Comparison of ENCODE assay signal across 8 mouse cellular contexts in the genomic region with DNA sequence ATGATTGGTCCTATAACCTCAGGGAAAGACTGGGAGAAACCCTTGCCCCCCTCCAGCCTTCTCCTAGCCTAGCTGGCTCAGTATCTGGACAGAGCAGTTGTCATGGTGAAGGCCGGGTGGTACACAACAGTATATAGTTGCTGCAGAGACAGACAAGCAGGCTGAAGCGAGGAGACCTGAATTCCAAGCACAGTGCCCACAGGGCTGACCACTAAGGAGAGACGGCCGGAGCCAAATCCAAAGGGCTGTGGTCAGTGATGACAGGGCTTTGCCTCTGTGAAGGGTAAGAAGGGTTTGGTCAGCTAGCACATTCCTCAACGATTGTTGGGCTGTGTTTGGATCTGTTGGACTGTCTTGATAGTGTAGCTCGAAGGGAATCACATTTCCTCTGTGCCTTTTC. TPM values are rescaled to one million over a fixed set of nuclear protein-coding genes. Genes with fewer than 3 reads are reported as not detected.
DNase-seq lines count a peak whose midpoint lies in the region; ATAC-seq and TF ChIP-seq lines count a peak whose summit lies in the region.

No protein-coding gene starts in this region.

- peak overlapping the region; percentile 17 for H3K9ac ChIP-seq in heart, adult 2 months (ENCODE audit: low read depth, low read length)
- H3K9ac ChIP-seq in limb, embryonic 14.5 days (ENCODE audit: low read depth, low read length, severe bottlenecking), result no peak overlapping the region

- H3K9me3 ChIP-seq in limb, embryonic 14.5 days (ENCODE audit: control insufficient read depth, low read length), result no peaks in the 10 kb centered on the region

- H3K27ac ChIP-seq in heart, adult 2 months, result peak overlapping the region; percentile 93
- peak overlapping the region; percentile 38; the same call in 1 of the 2 replicates for H3K27ac ChIP-seq in thymus, adult 2 months (ENCODE audit: control insufficient read depth, insufficient read depth, low read length)
- H3K27ac ChIP-seq in limb, embryonic 14.5 days (replicated peaks; ENCODE audit: low read depth, low read length), result peak overlapping the region; percentile 70

- peaks cover 2% of the 10 kb centered on the region; the same call in 1 of the 2 replicates for H3K79me2 ChIP-seq in heart, adult 2 months (replicated peaks; ENCODE audit: control insufficient read depth, insufficient read depth, low read length)

- intact Hi-C loops in heart, adult 2 months (cut with DNase I), result loop anchor here (1.0 to 5.0 kb wide), 4 partner anchors 34 to 174 kb away; partner anchors contain the start of gene Stk40
- intact Hi-C loops in heart, postnatal 25 days (cut with DNase I), result loop anchor here (1.0 to 5.0 kb wide), 2 partner anchors 80 to 164 kb away; partner anchors contain the start of gene Lsm10

- peak overlapping the region; percentile 35; the same call in 1 of the 2 replicates for H3K4me3 ChIP-seq in heart, adult 2 months
- H3K4me3 ChIP-seq in thymus, adult 2 months (ENCODE audit: control insufficient read depth, insufficient read depth, low read length), result no peak overlapping the region
- H3K4me3 ChIP-seq in limb, embryonic 14.5 days (replicated peaks; ENCODE audit: low read length), result no peak overlapping the region

- WGBS in heart, adult 2 months, result 21% methylated on average over 6 of the region's 6 CpGs
- 77% methylated on average over 6 of the region's 6 CpGs for WGBS in thymus, adult 2 months
- 70% methylated on average over 6 of the region's 6 CpGs for WGBS in limb, embryonic 14.5 days

- no peak for ATAC-seq in limb, embryonic 14.5 days (ENCODE audit: low FRiP score, low read depth)

- TF ChIP-seq POLR2A in heart, adult 2 months (IDR thresholded peaks at IDR 0.05; ENCODE audit: insufficient read depth, low read depth, low read length), result no peak
- TF ChIP-seq POLR2A in thymus, adult 2 months (IDR thresholded peaks at IDR 0.05; ENCODE audit: control insufficient read depth, extremely low read depth, insufficient read depth, low read length, poor library complexity), result no peak
- no peak for TF ChIP-seq POLR2A in limb, embryonic 14.5 days (IDR thresholded peaks at IDR 0.05; ENCODE audit: borderline replicate concordance, extremely low read depth, insufficient read depth, insufficient read length)

- peaks cover 31% of the 10 kb centered on the region for H3K4me1 ChIP-seq in heart, adult 2 months (ENCODE audit: control insufficient read depth, insufficient read depth, low read length)
- peaks cover 38% of the 10 kb centered on the region for H3K4me1 ChIP-seq in thymus, adult 2 months (replicated peaks; ENCODE audit: control insufficient read depth, insufficient read depth, low read length)
- H3K4me1 ChIP-seq in limb, embryonic 14.5 days (ENCODE audit: control insufficient read depth, insufficient read depth, low read length), result peaks cover 46% of the 10 kb centered on the region

- no peak for TF ChIP-seq CTCF in heart, adult 2 months (IDR thresholded peaks at IDR 0.05)
- TF ChIP-seq CTCF in thymus, adult 2 months (IDR thresholded peaks at IDR 0.05; ENCODE audit: borderline replicate concordance, control insufficient read depth, extremely low read depth, insufficient read depth, low read length, poor library complexity), result no peak

- DNase-seq in heart, adult 2 months, result no peak
- DNase-seq in heart, postnatal 25 days (ENCODE audit: low spot score), result no peak
- DNase-seq in thymus, adult 2 months, result no peak
- no peak for DNase-seq in thymus, postnatal 10 days (ENCODE audit: low spot score in 2 of 2)
- no peak for DNase-seq in limb, embryonic 14.5 days (ENCODE audit: low spot score)
- DNase-seq in urinary bladder, postnatal 36 days (ENCODE audit: low spot score in 2 of 2), result no peak
- DNase-seq in urinary bladder, postnatal 4 days (ENCODE audit: low spot score in 2 of 2), result no peak
- no peak for DNase-seq in cerebellum, postnatal 10 days

- peaks cover 5% of the 10 kb centered on the region; the same call in 1 of the 2 replicates for H3K36me3 ChIP-seq in heart, adult 2 months (ENCODE audit: control insufficient read depth, insufficient read depth, low read length)
- H3K36me3 ChIP-seq in thymus, adult 2 months (ENCODE audit: control insufficient read depth, insufficient read depth, low read length), result no peaks in the 10 kb centered on the region
- H3K36me3 ChIP-seq in limb, embryonic 14.5 days (ENCODE audit: control insufficient read depth, insufficient read depth, low read length), result peaks cover 3% of the 10 kb centered on the region; the same call in 1 of the 2 replicates

- no peaks in the 10 kb centered on the region for H3K27me3 ChIP-seq in heart, adult 2 months (ENCODE audit: control insufficient read depth, insufficient read depth, low read length)
- no peaks in the 10 kb centered on the region for H3K27me3 ChIP-seq in thymus, adult 2 months (ENCODE audit: control insufficient read depth, insufficient read depth, low read length)
- H3K27me3 ChIP-seq in limb, embryonic 14.5 days (ENCODE audit: control insufficient read depth, insufficient read depth, low read length), result no peaks in the 10 kb centered on the region

- H3K4me2 ChIP-seq in limb, embryonic 14.5 days (replicated peaks; ENCODE audit: low read depth, low read length, severe bottlenecking), result no peak overlapping the region; the same call in 1 of the 2 replicates

- no peak for TF ChIP-seq EP300 in heart, adult 2 months (IDR thresholded peaks at IDR 0.05; ENCODE audit: insufficient read depth, low read depth, low read length)

RNA-seq across cellular contexts. Expression of gene Trappc3, which starts 0.9 kb away (rescaled TPM):
- 10 to 100 TPM; 46.3 to 49.5 TPM for total RNA-seq in heart, adult 2 months (2021)
- polyA plus RNA-seq in heart, adult 2 months (2012; rRNA removed), result 41.0 and 65.9 TPM in 2 replicates
- total RNA-seq in heart, postnatal 25 days (2021), result 10 to 100 TPM; 43.2 to 47.1 TPM
- 48.0 and 55.1 TPM in 2 replicates for polyA plus RNA-seq in thymus, adult 2 months (2012; rRNA removed)
- 93.6 and 113 TPM in 2 replicates for polyA plus RNA-seq in limb, embryonic 14.5 days (2012; rRNA removed)
- polyA plus RNA-seq in limb, embryonic 14.5 days (2014; fragmentation: Nextera tagmentation; extraction: Ambion mirVana), result 34.5 and 38.3 TPM in 2 replicates

RNA-seq across cellular contexts. Expression of gene Map7d1, which starts 5.1 kb away (rescaled TPM):
- total RNA-seq in heart, adult 2 months (2021), result 100 to 1,000 TPM; 253 to 267 TPM
- 149 and 161 TPM in 2 replicates for polyA plus RNA-seq in heart, adult 2 months (2012; rRNA removed)
- total RNA-seq in heart, postnatal 25 days (2021), result 100 to 1,000 TPM; 255 to 285 TPM
- polyA plus RNA-seq in thymus, adult 2 months (2012; rRNA removed), result 74.6 and 84.2 TPM in 2 replicates
- 113 and 119 TPM in 2 replicates for polyA plus RNA-seq in limb, embryonic 14.5 days (2012; rRNA removed)
- 58.3 and 68.4 TPM in 2 replicates for polyA plus RNA-seq in limb, embryonic 14.5 days (2014; fragmentation: Nextera tagmentation; extraction: Ambion mirVana)

RNA-seq across cellular contexts. Expression of gene Col8a2, which starts 25.3 kb away (rescaled TPM):
- under 1 TPM; 0.57 to 0.66 TPM for total RNA-seq in heart, adult 2 months (2021)
- polyA plus RNA-seq in heart, adult 2 months (2012; rRNA removed), result 0.45 and 0.91 TPM in 2 replicates
- total RNA-seq in heart, postnatal 25 days (2021), result under 1 TPM; 0.75 to 0.81 TPM
- 0.28 and 0.35 TPM in 2 replicates for polyA plus RNA-seq in thymus, adult 2 months (2012; rRNA removed)
- polyA plus RNA-seq in limb, embryonic 14.5 days (2012; rRNA removed), result 50.3 and 57.4 TPM in 2 replicates
- polyA plus RNA-seq in limb, embryonic 14.5 days (2014; fragmentation: Nextera tagmentation; extraction: Ambion mirVana), result 74.6 and 75.4 TPM in 2 replicates

RNA-seq across cellular contexts. Expression of gene Thrap3, which starts 58.7 kb away (rescaled TPM):
- total RNA-seq in heart, adult 2 months (2021), result 100 to 1,000 TPM; 100 to 118 TPM
- 37.9 and 61.4 TPM in 2 replicates for polyA plus RNA-seq in heart, adult 2 months (2012; rRNA removed)
- total RNA-seq in heart, postnatal 25 days (2021), result 100 to 1,000 TPM; 108 to 111 TPM
- 91.8 and 101 TPM in 2 replicates for polyA plus RNA-seq in thymus, adult 2 months (2012; rRNA removed)
- 168 and 191 TPM in 2 replicates for polyA plus RNA-seq in limb, embryonic 14.5 days (2012; rRNA removed)
- 204 and 229 TPM in 2 replicates for polyA plus RNA-seq in limb, embryonic 14.5 days (2014; fragmentation: Nextera tagmentation; extraction: Ambion mirVana)

Comparison
In these comparisons a context has a peak if more than half of its experiments do, and no peak if none do; other contexts are left out.
1. H3K27ac ChIP-seq: peak in every context shown above with its lines; median percentile 93 in heart, adult 2 months; 70 in limb, embryonic 14.5 days; 38 in thymus, adult 2 months.
2. RNA of gene Col8a2, which starts 25.3 kb away (polyA plus RNA-seq): 50.3 to 75.4 TPM in limb, embryonic 14.5 days; 0.45 to 0.91 TPM in heart, adult 2 months and 0.28 to 0.35 TPM in thymus, adult 2 months; every median in the first group is over 10 times any median in the second.